Mouse (Mus musculus): ENCODE results near the gene Ube2c.

Ube2c gene

DNA sequence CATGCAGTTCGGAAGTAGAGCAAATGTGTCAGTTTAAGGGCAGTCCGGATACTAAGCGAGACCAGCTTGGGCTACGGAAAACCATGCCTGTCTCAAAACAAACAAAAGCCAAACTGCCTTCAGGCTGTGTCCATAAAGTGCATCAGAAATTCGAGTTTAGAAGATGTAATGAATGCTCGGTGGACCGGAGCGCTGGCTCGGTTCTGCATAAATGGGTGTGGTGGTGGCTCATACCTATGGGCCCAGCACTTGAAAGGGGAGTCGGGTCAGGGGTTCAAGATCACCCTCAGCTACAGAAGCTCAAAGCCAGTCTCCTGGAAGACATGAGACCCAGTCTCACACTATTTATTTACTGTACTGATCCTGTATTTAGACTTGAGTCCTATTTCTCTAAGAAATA is 18.1 kb downstream of the Ube2c start:
- in situ Hi-C loops (cut with MboI, MseI): no loop called here

DNA sequence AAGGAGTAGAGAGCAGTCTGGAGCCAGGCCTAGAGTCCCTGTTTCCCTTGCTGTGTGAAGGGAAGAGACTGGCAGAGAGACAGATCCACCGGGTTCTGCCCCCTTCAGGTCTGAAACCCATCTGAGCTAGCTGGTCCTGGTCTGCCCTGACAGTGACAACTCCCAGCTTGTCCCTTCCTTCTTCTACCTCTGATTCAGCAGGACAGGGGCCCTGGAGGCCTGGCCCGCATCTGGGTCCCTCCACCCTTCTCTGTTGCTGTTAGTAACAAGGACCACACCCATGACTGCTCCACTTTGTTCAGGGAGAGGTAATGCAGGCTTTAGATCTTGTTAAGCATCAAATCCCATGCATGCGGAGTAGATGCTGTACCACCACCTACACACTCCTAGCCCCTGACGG is 18.7 kb downstream of the Ube2c start:
- in situ Hi-C loops (cut with MboI, MseI): no loop called here

DNA sequence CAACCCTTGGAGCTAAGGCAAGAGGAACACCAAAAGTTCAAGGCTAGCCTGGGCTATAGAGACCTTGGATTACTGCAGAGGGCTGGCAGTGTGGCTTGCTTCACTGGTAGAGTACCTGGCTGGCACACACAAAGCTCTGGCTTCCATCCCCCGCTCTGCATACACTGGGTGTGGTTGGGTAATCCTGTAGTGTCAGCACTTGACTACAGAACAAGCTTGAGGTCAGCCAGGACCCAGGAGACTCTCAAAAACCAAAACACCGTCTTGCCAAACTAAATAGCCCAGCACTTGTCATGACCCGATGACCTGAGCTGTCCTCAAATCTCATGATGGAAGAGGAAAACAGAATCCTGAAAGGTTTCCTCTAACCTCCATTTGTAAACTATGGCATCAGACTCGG is 20.8 kb downstream of the Ube2c start:
- in situ Hi-C loops (cut with MboI, MseI): loop anchor here (10.0 kb wide), 1 partner anchor 524 kb away; no protein-coding TSS in a partner anchor

DNA sequence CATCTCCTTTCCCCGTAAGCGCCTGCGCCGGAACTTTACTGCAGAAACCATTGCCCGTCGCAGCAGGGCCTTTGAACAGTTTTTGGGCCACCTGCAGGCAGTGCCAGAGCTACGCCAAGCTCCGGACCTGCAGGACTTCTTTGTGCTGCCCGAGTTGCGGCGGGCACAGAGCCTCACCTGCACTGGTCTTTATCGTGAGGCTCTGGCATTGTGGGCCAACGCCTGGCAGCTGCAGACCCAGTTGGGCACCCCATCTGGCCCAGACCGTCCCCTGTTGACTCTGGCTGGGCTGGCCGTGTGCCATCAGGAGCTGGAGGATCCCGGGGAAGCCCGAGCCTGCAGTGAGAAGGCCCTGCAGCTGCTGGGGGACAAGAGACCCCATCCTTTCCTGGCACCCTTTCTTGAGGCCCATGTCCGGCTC is 22.2 kb downstream of the Ube2c start:
- in situ Hi-C loops (cut with MboI, MseI): loop anchor here (10.0 kb wide), 1 partner anchor 523 kb away; no protein-coding TSS in a partner anchor

DNA sequence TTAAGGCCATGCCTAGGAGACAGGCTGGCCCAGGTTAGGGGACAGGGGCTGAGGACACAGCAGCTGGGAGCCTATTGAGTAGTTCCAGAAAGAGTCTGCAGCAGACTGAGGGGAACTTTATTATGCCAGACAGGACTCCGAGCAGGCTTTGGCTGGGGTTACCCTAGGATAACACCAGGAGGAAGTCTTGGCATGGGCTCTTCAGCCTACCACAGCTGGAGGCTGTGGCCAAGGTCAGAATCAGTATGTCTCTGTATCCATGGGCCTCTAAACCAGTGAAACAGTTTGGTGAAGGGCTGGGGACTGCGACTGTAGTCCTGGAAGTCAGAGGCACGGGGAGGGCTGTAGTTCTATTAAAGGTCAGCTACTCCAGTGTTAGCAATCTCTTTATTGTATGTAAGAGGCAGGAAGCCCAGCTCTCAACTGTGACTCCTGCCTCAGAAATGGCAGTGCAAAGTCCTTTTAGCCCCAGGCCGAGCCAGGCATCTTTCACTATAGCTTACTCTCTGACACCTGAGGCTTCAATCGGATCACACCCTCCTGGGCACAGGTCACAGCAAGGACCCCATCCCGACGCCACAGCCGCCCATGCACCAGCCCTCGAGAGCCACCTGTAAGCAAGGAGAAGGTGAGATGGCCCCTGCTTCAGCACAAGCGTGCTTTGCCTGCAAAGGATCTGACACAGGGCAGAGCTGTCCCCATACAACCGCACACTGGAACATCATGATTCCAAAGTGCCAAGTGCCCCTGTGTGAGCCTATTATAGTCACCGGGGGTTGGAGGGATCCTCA is 22.9 kb downstream of the Ube2c start:
- in situ Hi-C loops (cut with MboI, MseI): loop anchor here (10.0 kb wide), 1 partner anchor 522 kb away; no protein-coding TSS in a partner anchor

DNA sequence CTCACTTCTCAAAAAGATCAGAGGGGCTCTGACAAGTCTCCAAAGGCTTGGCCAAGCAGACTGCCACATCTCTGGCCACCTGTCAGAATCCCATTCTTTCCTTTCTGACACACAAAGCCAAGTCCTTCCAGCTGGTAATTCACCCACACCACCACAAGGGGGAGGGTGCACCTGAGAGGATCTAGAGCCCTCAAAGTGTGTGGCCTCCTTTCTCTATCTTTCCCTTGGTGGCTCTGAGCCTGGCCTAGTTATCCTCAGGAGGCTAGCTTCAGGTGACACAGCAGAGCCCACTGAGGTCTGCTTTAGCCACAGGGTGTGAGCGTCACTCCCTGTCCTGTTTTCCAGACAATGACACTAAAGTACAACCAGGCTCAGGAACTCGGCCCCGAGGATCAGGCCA is 23.5 kb downstream of the Ube2c start:
- in situ Hi-C loops (cut with MboI, MseI): loop anchor here (10.0 kb wide), 1 partner anchor 522 kb away; no protein-coding TSS in a partner anchor

DNA sequence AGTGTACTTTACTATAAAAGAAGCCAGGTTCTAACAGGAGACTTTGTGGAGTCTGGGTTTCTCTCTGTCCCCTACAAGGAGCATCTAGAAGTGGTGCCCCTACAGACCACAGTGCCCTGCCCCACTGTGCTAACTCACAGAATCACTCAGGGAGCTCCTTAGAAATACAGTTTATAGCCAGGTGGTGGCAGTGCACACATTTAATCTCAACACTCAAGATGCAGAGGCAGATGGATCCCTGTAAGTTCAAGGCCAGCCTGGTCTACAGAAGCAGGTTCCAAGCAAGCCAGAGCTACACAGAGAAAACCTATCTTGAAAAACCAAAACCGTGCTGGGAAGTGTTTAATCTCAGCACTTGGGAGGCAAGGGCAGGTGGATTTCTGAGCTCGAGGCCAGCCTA is 24.1 kb downstream of the Ube2c start:
- in situ Hi-C loops (cut with MboI, MseI): loop anchor here (10.0 kb wide), 1 partner anchor 521 kb away; no protein-coding TSS in a partner anchor

DNA sequence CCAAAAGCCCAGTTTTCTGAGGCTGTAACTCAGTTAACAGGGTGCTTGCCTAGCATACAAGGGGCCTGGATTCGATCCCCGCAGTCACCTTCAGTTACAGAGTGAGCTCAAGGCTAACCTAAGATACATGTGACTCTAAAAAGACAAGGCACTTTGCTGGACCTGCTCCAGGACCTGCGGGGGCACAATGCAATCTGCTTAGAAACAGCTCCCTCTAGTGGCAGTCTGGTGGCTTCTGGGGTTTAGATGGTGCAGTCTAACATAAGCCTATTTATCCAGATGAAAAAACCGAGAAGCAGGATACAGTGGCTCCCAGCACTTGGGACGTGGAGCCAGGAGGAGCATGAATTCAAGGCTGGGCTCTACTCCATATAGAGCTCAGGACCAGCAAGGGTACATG is 24.6 kb downstream of the Ube2c start:
- in situ Hi-C loops (cut with MboI, MseI): loop anchor here (10.0 kb wide), 1 partner anchor 521 kb away; no protein-coding TSS in a partner anchor

DNA sequence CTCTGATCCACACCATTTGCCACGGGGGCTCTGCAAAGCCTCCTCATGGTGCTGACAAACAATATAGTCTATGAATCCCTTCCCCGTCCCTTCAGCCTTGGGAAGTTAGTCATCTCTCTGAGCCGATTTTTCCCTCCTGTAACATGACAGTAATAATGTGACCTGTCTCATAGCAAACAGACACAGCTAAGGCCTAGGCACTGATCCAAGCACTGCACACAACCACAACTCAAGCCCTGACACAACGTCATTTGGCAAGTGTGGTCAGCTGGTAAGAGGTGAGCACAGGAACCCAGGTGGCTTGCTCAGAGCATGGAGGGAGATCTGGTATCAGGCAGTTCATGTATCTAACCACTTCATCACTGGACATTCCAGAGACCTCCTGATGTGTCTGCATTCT is 26.2 kb downstream of the Ube2c start:
- in situ Hi-C loops (cut with MboI, MseI): loop anchor here (10.0 kb wide), 1 partner anchor 519 kb away; no protein-coding TSS in a partner anchor

DNA sequence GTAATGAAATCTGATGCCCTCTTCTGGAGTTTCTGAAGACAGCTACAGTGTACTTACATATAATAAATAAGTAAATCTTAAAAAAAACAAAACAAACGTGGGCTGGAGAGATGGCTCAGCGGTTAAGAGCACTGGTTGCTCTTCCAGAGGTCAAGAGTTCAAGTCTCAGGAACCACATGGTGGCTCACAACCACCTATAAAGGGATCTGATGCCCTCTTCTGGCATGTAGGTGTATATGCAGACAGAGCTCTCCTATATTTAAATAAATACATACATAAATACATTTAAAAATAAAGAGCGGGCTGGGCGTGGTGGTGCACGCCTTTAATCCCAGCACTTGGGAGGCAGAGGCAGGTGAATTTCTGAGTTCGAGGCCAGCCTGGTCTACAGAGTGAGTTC is 28.9 kb downstream of the Ube2c start:
- in situ Hi-C loops (cut with MboI, MseI): loop anchor here (10.0 kb wide), 1 partner anchor 516 kb away; no protein-coding TSS in a partner anchor

DNA sequence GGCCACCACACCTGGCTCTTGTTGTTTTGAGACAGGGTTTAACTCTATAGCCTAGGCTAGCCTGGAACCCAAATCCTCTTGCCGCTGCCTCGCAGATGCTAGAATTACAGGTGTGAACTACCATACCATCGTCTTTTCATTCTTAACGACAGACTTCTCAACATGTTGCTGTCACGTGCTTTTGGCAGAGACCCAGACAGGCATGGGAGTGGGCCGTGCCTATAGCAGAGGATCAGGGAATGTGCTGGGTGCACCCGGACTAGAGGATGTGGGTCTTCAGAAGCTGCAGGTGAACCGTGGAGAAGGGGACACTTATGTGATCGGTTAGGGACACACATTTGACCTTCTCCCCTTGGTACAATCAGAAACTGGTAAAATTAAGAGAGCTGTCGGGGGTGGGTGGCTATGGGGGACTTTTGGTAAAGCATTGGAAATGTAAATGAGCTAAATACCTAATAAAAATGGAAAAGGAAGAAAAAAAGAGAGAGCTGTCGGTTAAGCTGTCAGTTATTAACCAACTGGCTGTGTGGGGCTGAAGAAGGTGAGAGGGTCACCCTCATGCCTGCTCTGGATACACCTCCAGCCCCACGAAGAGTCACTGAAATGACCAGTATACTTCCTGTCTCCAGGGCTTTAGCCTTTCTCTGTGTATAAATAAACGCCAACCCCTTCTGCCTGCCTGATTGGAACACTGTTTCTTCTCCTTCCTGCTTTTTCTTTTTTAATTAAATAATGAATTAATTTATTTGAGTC is 30.7 kb downstream of the Ube2c start:
- in situ Hi-C loops (cut with MboI, MseI): no loop called here

DNA sequence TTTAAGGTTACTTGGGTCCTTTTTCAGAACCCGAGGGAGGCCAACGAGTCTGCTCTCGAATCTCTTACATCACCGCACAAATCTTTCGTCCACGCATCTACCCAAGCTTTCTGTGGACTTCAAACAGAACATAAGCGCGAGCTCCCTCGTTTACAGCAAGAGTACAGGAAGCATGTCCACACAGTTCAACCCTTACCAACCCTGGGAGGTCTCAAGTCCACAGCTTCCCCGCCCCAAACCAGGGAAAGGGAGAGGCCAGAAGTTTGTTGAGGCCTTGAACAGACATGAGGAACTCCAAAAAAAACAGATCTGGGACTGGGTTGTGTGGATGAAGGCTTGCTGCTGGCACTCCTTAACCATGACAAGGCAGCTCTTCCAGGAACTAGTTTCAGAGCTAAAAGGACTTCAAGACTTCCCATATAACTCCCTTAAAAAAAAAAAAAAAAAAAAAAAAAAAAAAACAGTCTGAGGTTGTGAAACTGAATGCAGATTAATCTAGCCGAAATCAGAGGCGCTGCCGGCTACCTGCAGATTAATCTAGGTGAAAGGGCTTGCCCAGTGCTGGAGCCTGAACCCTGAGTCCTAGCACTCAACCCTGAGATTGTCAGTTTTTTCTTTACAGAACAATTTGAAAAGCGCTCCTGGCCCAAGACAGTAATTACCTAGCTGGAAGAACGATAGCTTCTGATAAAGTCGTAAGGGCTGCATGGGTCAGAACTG is 33.7 kb downstream of the Ube2c start:
- in situ Hi-C loops (cut with MboI, MseI): no loop called here

DNA sequence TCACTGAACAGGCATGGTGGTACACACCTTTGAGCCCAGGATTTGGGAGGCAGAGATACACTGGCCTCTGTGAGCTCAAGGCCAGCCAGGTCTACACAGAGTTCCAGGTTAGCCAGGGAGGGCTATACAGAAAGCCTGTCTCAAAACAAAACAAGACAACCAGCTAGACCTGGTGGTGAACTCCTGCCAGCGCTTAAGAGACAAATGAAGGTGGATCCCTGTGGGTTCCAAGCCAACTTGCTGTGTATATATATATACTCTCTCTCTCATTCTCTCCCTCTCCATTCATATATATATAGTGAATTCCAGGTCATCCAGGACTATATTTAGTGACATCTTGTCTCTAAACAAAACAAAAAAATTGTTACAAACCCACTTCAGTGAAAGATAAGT is 34.2 kb downstream of the Ube2c start:
- in situ Hi-C loops (cut with MboI, MseI): no loop called here

DNA sequence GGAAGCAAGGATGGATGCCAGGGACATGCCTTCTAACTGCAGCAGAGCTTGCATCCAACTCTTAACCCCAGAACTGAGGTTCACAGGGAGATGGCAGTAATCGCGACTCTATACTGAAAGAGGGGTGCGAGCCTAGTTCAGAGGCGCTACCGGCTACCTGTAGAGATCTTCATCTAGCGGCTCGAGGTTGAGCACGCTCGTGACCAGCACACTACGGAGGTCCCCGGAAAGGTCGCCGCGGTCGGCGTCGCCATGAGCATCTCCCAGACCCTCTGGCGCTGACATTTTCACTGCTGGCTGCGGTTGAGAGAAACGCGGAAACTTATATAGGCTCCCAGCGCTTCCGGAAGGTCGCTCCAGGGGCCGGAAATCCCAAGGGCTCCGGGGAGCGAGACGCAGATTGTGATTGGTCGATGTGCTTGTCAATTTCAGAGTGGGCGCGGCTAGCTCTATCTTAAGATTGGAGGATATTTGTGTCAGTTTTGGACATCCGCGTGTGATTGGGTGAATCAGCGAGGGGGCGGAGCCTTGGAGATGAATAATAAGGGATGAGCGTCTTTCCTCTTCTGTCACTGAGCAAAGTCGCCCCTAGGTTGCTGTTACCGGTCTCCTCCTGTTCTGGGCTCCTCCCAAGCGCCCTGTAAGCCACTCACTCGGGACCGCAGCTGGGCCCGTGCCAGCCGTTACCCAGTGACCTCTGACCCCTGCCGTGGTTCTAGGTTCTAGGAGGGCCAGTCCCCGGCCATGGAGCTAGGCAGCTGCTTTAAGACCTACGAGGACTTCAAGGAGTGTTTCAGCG is 35.0 kb downstream of the Ube2c start, which contains the start of the genes Acot8 and Zswim3:
Gene Acot8, minus strand, starts transcription at position 350 of the 799 bp plus-strand sequence.
Gene Zswim3, plus strand, starts transcription at position 566 of the 799 bp plus-strand sequence.
- in situ Hi-C loops (cut with MboI, MseI): no loop called here

DNA sequence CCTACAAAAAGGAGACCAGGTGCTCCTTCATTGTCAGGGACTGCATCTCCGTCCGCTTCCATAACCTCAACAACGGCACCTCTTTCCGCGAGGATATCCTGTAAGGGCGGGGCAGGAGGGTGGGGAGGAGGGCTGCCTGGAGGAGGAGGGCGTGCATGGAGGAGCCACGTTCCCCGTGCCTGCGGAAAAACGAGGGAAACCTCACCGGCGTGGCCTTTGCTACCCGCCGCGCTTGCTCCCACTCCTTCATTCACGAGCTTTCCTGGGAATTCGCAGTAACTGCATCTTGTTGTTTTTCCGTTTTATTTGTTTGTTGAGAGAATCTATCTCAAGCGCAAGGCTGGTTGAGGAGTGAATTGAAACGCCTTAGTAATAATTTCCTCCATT is 35.6 kb downstream of the Ube2c start:
- in situ Hi-C loops (cut with MboI, MseI): no loop called here

DNA sequence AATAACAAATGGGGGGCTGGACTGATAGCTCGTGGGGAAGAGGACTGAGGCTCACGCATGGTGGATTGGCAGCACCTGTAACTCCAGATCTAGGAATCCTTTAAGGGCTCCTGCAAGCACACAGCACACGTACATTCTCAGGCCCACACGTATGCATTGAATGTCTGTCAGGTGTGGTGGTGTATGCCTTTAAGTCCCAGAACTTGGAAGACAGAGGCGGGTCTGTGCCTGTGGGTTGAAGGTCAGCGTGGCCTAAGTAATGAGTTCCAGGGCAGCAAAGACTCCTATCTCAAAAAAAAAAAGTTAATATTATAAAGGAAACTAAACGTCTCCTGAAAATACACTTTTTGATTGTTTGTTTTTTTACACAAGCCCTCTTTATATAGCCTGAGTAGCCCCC is 36.9 kb downstream of the Ube2c start:
- in situ Hi-C loops (cut with MboI, MseI): no loop called here

DNA sequence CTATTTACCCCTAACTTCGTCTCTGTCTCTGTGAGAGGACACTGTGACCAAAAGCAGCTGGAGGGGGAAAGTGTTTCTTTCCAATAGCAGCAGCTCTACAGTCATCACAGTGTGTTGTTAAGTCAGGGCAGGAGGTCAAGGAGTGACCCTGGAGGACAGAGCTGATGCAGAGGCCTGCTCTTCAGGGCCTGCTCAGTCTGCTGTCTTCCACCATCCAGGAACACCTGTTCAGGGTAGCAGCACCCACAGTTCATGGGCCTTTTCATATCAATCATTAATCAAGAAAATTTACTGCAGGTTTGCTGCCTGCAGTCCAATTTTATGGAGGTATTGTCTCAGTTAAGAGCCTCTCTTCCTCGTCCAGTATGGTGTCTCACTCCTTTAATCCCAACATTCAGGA is 43.9 kb downstream of the Ube2c start:
- in situ Hi-C loops (cut with MboI, MseI): no loop called here

DNA sequence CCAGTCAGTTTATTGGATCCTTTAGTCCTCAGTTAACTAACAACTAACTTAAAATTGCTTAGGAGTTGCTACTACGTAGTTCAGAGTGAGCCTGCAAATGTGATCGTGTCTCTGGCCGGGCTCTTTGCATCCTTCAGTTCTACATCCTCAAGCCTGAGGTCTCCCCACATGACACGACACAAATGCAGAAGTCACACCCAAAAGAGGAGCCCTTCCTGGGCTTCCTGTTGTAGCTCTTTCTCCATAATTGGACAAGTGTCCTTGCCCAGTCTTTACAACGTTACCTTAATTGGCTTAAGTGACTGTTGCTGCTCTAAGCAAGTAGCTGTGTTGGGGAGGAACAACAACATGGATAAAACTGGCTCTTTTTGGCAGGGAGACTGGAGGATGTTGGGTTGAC is 45.6 kb downstream of the Ube2c start:
- in situ Hi-C loops (cut with MboI, MseI): no loop called here

DNA sequence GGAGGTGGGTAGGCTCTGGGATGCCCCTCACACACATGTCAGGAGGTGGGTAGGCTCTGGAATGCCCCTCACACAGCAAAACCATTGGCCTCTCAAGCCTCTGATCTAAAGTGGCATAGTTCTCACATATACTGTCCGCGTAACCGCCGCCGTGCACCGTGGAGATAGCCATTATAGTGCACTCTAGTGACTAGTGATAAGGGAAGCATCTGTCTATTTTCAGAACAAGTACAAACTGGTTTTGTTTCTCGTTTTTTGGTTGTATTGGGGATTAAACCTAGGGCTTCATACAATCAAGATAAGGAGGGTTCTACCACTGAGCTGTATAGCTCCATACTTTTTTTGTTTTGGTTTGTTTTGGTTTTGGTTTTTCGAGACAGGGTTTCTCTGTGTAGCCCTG is 46.1 kb downstream of the Ube2c start:
- in situ Hi-C loops (cut with MboI, MseI): no loop called here

DNA sequence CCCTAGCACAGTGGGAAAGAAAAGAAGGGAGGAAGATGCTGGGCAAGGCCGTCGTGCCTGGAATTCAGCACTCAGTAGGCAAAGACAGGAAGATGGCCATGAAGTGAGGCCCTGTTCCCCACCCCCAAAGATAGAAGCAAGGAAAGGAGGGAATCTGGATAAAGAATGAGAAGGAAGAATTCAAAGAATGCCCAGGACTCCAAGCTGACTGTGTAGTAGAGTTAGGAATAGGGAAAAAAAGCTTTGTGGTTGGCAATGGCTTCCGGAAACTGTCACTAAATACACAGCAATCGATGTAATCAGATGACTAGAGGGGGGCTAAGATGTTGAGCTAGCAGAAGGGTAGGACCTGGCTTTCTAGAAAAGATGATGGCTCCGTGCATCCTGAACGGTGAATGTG is 47.5 kb downstream of the Ube2c start:
- in situ Hi-C loops (cut with MboI, MseI): no loop called here

DNA sequence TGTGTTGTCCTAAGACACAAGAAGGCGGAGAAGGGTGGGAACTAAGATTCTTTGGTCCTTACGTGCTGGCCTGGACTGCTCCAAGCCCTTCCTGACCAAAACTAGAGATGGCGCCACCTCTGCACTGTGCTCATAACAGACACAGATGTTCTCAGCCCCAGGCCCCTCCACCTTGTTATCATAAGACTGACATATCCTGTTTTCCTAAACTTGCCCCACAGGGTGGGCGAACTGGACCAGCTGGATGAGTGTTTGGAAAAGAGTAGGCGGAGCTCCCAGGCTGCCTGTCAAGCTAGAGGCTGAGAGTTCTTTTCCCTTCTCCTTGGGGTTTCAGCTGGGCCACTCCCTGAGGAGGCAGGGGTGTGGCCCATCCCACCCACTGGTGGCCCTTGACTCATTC is 48.0 kb downstream of the Ube2c start:
- in situ Hi-C loops (cut with MboI, MseI): no loop called here
